ENCODE assay signal across 8 mouse cellular contexts in genomic region chr14:60592822-60593221, GRCm38 (mm10). TPM values are rescaled to one million over a fixed set of nuclear protein-coding genes. Genes with fewer than 3 reads are reported as not detected.
DNase-seq lines count a peak whose midpoint lies in the region; ATAC-seq lines count a peak whose summit lies in the region.

No protein-coding gene starts in this region.

- no peak overlapping the region for H3K4me3 ChIP-seq in forebrain, embryonic 14.5 days (ENCODE audit: low read depth, low read length)
- no peak overlapping the region for H3K4me3 ChIP-seq in forebrain, embryonic 13.5 days
- no peak overlapping the region for H3K4me3 ChIP-seq in kidney, embryonic 15.5 days (replicated peaks)

- WGBS in forebrain, embryonic 14.5 days: 44% methylated on average over 7 of the region's 7 CpGs
- WGBS in forebrain, embryonic 13.5 days: 47% methylated on average over 7 of the region's 7 CpGs
- WGBS in kidney, embryonic 15.5 days: 32% methylated on average over 7 of the region's 7 CpGs

- H3K36me3 ChIP-seq in forebrain, embryonic 14.5 days (ENCODE audit: control insufficient read depth, insufficient read depth, low read length): no peaks in the 10 kb centered on the region
- H3K36me3 ChIP-seq in forebrain, embryonic 13.5 days (ENCODE audit: poor library complexity, severe bottlenecking): no peaks in the 10 kb centered on the region
- H3K36me3 ChIP-seq in kidney, embryonic 15.5 days: no peaks in the 10 kb centered on the region

- H3K9ac ChIP-seq in forebrain, embryonic 14.5 days (ENCODE audit: low read length): no peak overlapping the region
- no peak overlapping the region for H3K9ac ChIP-seq in forebrain, embryonic 13.5 days
- no peak overlapping the region for H3K9ac ChIP-seq in kidney, embryonic 15.5 days

- H3K4me1 ChIP-seq in forebrain, embryonic 14.5 days (ENCODE audit: control insufficient read depth, insufficient read depth, low read length): peaks cover 4% of the 10 kb centered on the region; the same call in 1 of the 2 replicates
- peaks cover 22% of the 10 kb centered on the region for H3K4me1 ChIP-seq in forebrain, embryonic 13.5 days
- H3K4me1 ChIP-seq in kidney, embryonic 15.5 days: peaks cover 45% of the 10 kb centered on the region

- no peak overlapping the region for H3K4me2 ChIP-seq in forebrain, embryonic 14.5 days (ENCODE audit: low read length)
- no peak overlapping the region for H3K4me2 ChIP-seq in forebrain, embryonic 13.5 days
- no peak overlapping the region for H3K4me2 ChIP-seq in kidney, embryonic 15.5 days

- no peaks in the 10 kb centered on the region for H3K9me3 ChIP-seq in forebrain, embryonic 14.5 days (replicated peaks; ENCODE audit: control insufficient read depth, low read length)
- H3K9me3 ChIP-seq in forebrain, embryonic 13.5 days (replicated peaks): no peaks in the 10 kb centered on the region
- H3K9me3 ChIP-seq in kidney, embryonic 15.5 days (replicated peaks): no peaks in the 10 kb centered on the region

- no peak overlapping the region for H3K27ac ChIP-seq in forebrain, embryonic 14.5 days (ENCODE audit: low read depth, low read length)
- H3K27ac ChIP-seq in forebrain, embryonic 13.5 days: no peak overlapping the region
- peak overlapping the region; percentile 76 for H3K27ac ChIP-seq in kidney, embryonic 15.5 days

- DNase-seq in forebrain, embryonic 14.5 days (ENCODE audit: low spot score): peak; percentile 25
- DNase-seq in 416B (ENCODE audit: low read depth): peak; percentile 89
- peak; percentile 93 for DNase-seq in fibroblast of lung, adult 2 months (ENCODE audit: low read depth)
- DNase-seq in cerebellum, adult 9-11 months: no peak
- no peak for DNase-seq in frontal cortex, postnatal 25 days (ENCODE audit: low spot score in 2 of 2)

- H3K27me3 ChIP-seq in forebrain, embryonic 14.5 days (replicated peaks; ENCODE audit: control insufficient read depth, insufficient read depth, low read length): no peaks in the 10 kb centered on the region
- H3K27me3 ChIP-seq in forebrain, embryonic 13.5 days: no peaks in the 10 kb centered on the region
- no peaks in the 10 kb centered on the region for H3K27me3 ChIP-seq in kidney, embryonic 15.5 days

- no peak for ATAC-seq in forebrain, embryonic 14.5 days
- ATAC-seq in forebrain, embryonic 13.5 days: no peak
- ATAC-seq in kidney, embryonic 15.5 days (replicated peaks; ENCODE audit: low FRiP score): no peak
- peak; percentile 66 for ATAC-seq in megakaryocyte progenitor cell, adult 5-6 weeks (replicated peaks; ENCODE audit: poor library complexity)

RNA-seq across cellular contexts. Expression of gene Spata13, which starts 41.0 kb away (rescaled TPM):
- polyA plus RNA-seq in forebrain, embryonic 14.5 days (2014; fragmentation: Nextera tagmentation; extraction: Ambion mirVana): 36.6 and 45.8 TPM in 2 replicates
- 81.7 and 83.0 TPM in 2 replicates for polyA plus RNA-seq in forebrain, embryonic 13.5 days (2015; fragmentation: Nextera tagmentation; extraction: Ambion mirVana)
- 55.1 and 64.4 TPM in 2 replicates for polyA plus RNA-seq in kidney, embryonic 15.5 days (2015; fragmentation: Nextera tagmentation; extraction: Ambion mirVana)
- 20.2 and 20.4 TPM in 2 replicates for total RNA-seq in megakaryocyte progenitor cell, adult 5-6 weeks (2015)
- total RNA-seq in megakaryocyte progenitor cell, adult 5-6 weeks (2017): 33.5 and 35.9 TPM in 2 replicates

Comparison
In these comparisons a context has a peak if more than half of its experiments do, and no peak if none do; other contexts are left out.
1. DNase-seq: peak in forebrain, embryonic 14.5 days (single experiment), 416B (single experiment) and fibroblast of lung, adult 2 months (single experiment); none in cerebellum, adult 9-11 months (single experiment) and frontal cortex, postnatal 25 days (0 of 2).